Mouse (Mus musculus): ENCODE measurements around the gene Olfr729. TPM values are rescaled to one million over a fixed set of nuclear protein-coding genes. Genes with fewer than 3 reads are reported as not detected.

Gene Olfr729
- not detected in 2 replicates for polyA plus RNA-seq (2015; fragmentation: Nextera tagmentation; extraction: Ambion mirVana)

DNA sequence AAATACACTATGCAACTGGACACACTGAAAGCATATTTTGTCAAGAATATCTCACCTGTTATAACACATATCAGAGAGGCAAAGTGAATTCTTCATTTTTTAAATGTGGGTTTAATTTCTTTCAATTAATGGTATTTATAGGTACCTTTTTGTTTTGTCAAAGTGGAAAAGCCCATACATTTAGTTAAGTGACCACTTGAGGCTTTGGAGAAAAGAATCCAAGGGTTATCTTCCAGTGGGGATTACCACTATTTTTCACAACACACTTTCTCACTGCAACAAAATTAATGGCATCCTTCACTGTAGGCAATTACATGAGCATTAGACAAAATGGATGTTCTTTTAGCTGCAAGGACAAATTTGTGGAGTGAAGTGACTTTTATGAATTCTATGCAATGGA lies at the start of gene Olfr729:
Gene Olfr729 (minus strand): TSS at position 101 of the 400 bp plus-strand sequence.
- no peaks in the 10 kb centered on the region for H3K27me3 ChIP-seq (replicated peaks; ENCODE audit: control insufficient read depth, insufficient read depth, low read length)

DNA sequence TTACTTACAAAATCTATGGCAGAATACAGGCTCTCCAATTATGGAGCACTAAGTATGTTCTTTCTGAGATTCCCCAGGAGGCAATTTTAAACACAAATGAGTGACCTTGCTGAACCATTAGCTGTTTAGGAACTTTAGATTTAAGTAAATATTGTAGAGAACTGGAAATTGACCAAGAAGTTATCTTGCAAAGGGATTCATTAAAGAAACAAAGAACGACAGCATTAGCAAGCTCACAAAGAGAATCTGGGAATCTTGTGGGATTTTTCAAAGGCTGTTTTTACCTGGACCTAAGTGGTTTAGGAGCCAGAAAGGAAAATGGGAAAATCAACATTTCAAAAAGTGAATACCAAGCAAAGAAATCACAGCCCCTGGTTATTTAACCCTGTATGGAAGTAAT lies 35.4 kb upstream of the Olfr729 start, which contains the start of gene Olfr730:
Gene Olfr730 (minus strand): TSS at position 101 of the 400 bp plus-strand sequence.
- Histone ChIP-seq H3K27me3 (replicated peaks; ENCODE audit: control insufficient read depth, insufficient read depth, low read length) (no peaks in the 10 kb centered on the region), H3K4me3 (ENCODE audit: low read length) (no peak within 1 kb of the TSS), H3K4me1 (ENCODE audit: control insufficient read depth, insufficient read depth, low read length) (no peaks in the 10 kb centered on the region), H3K4me2 (ENCODE audit: low read depth, low read length) (no peak within 1 kb of the TSS), H3K9ac (ENCODE audit: low read depth, low read length) (no peak within 1 kb of the TSS), H3K9me3 (ENCODE audit: control insufficient read depth, low read length) (no peaks in the 10 kb centered on the region), H3K27ac (ENCODE audit: low read length) (no peak within 1 kb of the TSS), H3K36me3 (ENCODE audit: control insufficient read depth, insufficient read depth, low read length) (no peaks in the 10 kb centered on the region)
- WGBS, result 41% methylated on average over 1 of the region's 1 CpGs
- no peak for ATAC-seq

More for the DNA sequence above, at the start of gene Olfr729:
- no peaks in the 10 kb centered on the region for H3K36me3 ChIP-seq (ENCODE audit: control insufficient read depth, insufficient read depth, low read length)
- H3K4me1 ChIP-seq (ENCODE audit: control insufficient read depth, insufficient read depth, low read length), result no peaks in the 10 kb centered on the region
- no peak within 1 kb of the TSS for H3K4me2 ChIP-seq (ENCODE audit: low read depth, low read length)
- ATAC-seq, result no peak
- no peaks in the 10 kb centered on the region for H3K9me3 ChIP-seq (ENCODE audit: control insufficient read depth, low read length)
- no peak within 1 kb of the TSS for H3K9ac ChIP-seq (ENCODE audit: low read depth, low read length)
- H3K4me3 ChIP-seq (ENCODE audit: low read length), result no peak within 1 kb of the TSS
- H3K27ac ChIP-seq (ENCODE audit: low read length), result no peak within 1 kb of the TSS

DNA sequence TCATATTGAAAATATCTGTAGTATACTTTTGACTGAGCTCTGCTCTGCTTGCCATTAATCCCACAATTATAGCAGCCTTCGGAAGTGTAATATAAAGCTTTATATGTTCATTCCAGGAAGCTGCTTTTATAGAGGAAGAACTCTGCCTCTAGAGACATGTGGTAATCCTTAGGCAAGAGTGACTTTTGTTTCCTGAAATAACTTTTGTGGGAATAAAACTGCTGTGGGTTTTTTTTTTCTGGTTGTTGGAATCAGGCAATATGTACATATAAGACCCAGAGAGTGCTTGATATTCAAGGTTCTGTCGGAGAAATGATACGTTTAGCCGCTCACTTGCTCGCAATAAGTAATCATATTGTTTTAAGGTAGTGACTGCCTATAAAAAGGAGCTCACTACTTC lies 10.1 kb downstream of the Olfr729 start, which contains the start of gene Olfr728:
Gene Olfr728 (minus strand): TSS at position 101 of the 400 bp plus-strand sequence.
- Histone ChIP-seq H3K27ac (ENCODE audit: low read length) (no peak within 1 kb of the TSS), H3K9ac (ENCODE audit: low read depth, low read length) (no peak within 1 kb of the TSS), H3K9me3 (ENCODE audit: control insufficient read depth, low read length) (no peaks in the 10 kb centered on the region), H3K4me3 (ENCODE audit: low read length) (no peak within 1 kb of the TSS), H3K36me3 (ENCODE audit: control insufficient read depth, insufficient read depth, low read length) (no peaks in the 10 kb centered on the region), H3K4me2 (ENCODE audit: low read depth, low read length) (no peak within 1 kb of the TSS), H3K4me1 (ENCODE audit: control insufficient read depth, insufficient read depth, low read length) (no peaks in the 10 kb centered on the region), H3K27me3 (replicated peaks; ENCODE audit: control insufficient read depth, insufficient read depth, low read length) (no peaks in the 10 kb centered on the region)
- no peak for ATAC-seq
- 89% methylated on average over 5 of the region's 5 CpGs for WGBS

DNA sequence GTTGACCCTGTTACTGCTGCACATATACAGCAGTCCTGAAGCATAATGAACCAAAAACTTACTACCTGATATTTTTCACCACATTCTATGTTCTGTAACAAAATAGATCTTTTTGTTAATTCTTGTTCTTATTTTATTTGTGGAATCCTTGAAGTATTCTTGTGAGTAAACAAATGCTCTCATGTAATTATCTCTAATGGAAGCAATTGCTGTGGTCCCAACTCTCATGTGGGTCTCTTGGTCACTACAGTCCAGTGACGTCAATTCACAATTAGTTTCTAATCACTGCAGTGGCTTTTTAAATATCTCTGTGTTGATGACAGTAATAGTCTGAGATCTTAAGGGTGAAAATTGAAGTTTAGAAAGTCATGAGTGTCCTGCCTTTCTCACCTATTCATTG lies 29.8 kb downstream of the Olfr729 start, which contains the start of gene Olfr727:
Gene Olfr727 (plus strand): TSS at position 301 of the 400 bp plus-strand sequence.
- no peak within 1 kb of the TSS for H3K4me2 ChIP-seq (ENCODE audit: low read depth, low read length)
- no peaks in the 10 kb centered on the region for H3K36me3 ChIP-seq (ENCODE audit: control insufficient read depth, insufficient read depth, low read length)
- no peak within 1 kb of the TSS for H3K4me3 ChIP-seq (ENCODE audit: low read length)
- no peak within 1 kb of the TSS for H3K27ac ChIP-seq (ENCODE audit: low read length)
- ATAC-seq, result no peak
- H3K4me1 ChIP-seq (ENCODE audit: control insufficient read depth, insufficient read depth, low read length), result no peaks in the 10 kb centered on the region
- no peaks in the 10 kb centered on the region for H3K27me3 ChIP-seq (replicated peaks; ENCODE audit: control insufficient read depth, insufficient read depth, low read length)
- WGBS, result 93% methylated on average over 1 of the region's 1 CpGs
- no peaks in the 10 kb centered on the region for H3K9me3 ChIP-seq (ENCODE audit: control insufficient read depth, low read length)
- no peak within 1 kb of the TSS for H3K9ac ChIP-seq (ENCODE audit: low read depth, low read length)

Other genes starting within 250 kb of the Olfr729 start
- gene Olfr723, start 221.1 kb downstream of the Olfr729 start, polyA plus RNA-seq (2015; fragmentation: Nextera tagmentation; extraction: Ambion mirVana), result not detected in 2 replicates
- not detected in 2 replicates for gene Olfr724, start 189.6 kb downstream of the Olfr729 start, polyA plus RNA-seq (2015; fragmentation: Nextera tagmentation; extraction: Ambion mirVana)
- not detected in 2 replicates for gene Olfr725, start 112.5 kb downstream of the Olfr729 start, polyA plus RNA-seq (2015; fragmentation: Nextera tagmentation; extraction: Ambion mirVana)
- not detected in 2 replicates for gene Olfr726, start 62.0 kb downstream of the Olfr729 start, polyA plus RNA-seq (2015; fragmentation: Nextera tagmentation; extraction: Ambion mirVana)
- gene Olfr727, start 29.7 kb downstream of the Olfr729 start, polyA plus RNA-seq (2015; fragmentation: Nextera tagmentation; extraction: Ambion mirVana), result not detected in 2 replicates
- not detected in 2 replicates for gene Olfr728, start 10.2 kb downstream of the Olfr729 start, polyA plus RNA-seq (2015; fragmentation: Nextera tagmentation; extraction: Ambion mirVana)
- not detected in 2 replicates for gene Olfr730, start 35.3 kb upstream of the Olfr729 start, polyA plus RNA-seq (2015; fragmentation: Nextera tagmentation; extraction: Ambion mirVana)
- not detected in 2 replicates for gene Olfr731, start 89.0 kb upstream of the Olfr729 start, polyA plus RNA-seq (2015; fragmentation: Nextera tagmentation; extraction: Ambion mirVana)
- not detected in 2 replicates for gene Olfr732, start 131.3 kb upstream of the Olfr729 start, polyA plus RNA-seq (2015; fragmentation: Nextera tagmentation; extraction: Ambion mirVana)
- not detected in 2 replicates for gene Olfr733, start 148.6 kb upstream of the Olfr729 start, polyA plus RNA-seq (2015; fragmentation: Nextera tagmentation; extraction: Ambion mirVana)
- not detected in 2 replicates for gene Olfr734, start 173.9 kb upstream of the Olfr729 start, polyA plus RNA-seq (2015; fragmentation: Nextera tagmentation; extraction: Ambion mirVana)
- gene Olfr735, start 196.0 kb upstream of the Olfr729 start, polyA plus RNA-seq (2015; fragmentation: Nextera tagmentation; extraction: Ambion mirVana), result not detected in 2 replicates
- 0.05 and 0.10 TPM in 2 replicates for gene Tlr11, start 205.0 kb upstream of the Olfr729 start, polyA plus RNA-seq (2015; fragmentation: Nextera tagmentation; extraction: Ambion mirVana)
- not detected in 2 replicates for gene Olfr736, start 228.3 kb upstream of the Olfr729 start, polyA plus RNA-seq (2015; fragmentation: Nextera tagmentation; extraction: Ambion mirVana)